8 mouse cellular contexts compared by ENCODE assay signal in genomic region chr5:113114264-113115225, GRCm38 (mm10). TPM values are rescaled to one million over a fixed set of nuclear protein-coding genes. Genes with fewer than 3 reads are reported as not detected.
DNase-seq lines count a peak whose midpoint lies in the region; ATAC-seq and TF ChIP-seq lines count a peak whose summit lies in the region.

No protein-coding gene starts in this region.

- H3K4me3 ChIP-seq in kidney, embryonic 15.5 days (replicated peaks): no peak overlapping the region
- H3K4me3 ChIP-seq in bone marrow, adult 2 months (replicated peaks; ENCODE audit: control insufficient read depth, low read depth, low read length): no peak overlapping the region
- no peak overlapping the region for H3K4me3 ChIP-seq in heart, embryonic 15.5 days

- no peak for DNase-seq in kidney, adult 8-10 months
- peak; percentile 39 for DNase-seq in lung, postnatal 36 days
- no peak for DNase-seq in adrenal gland, postnatal 14 days
- DNase-seq in spleen, postnatal 4 days (ENCODE audit: low spot score in 2 of 2): no peak
- DNase-seq in ovary, postnatal 14 days (ENCODE audit: low spot score): no peak

- no peak for ATAC-seq in kidney, embryonic 15.5 days (replicated peaks; ENCODE audit: low FRiP score)
- peak; percentile 82 for ATAC-seq in heart, embryonic 15.5 days (replicated peaks; ENCODE audit: insufficient number of reproducible peaks, insufficient read depth, low FRiP score, low read depth)

- 26% methylated on average over 20 of the region's 20 CpGs for WGBS in kidney, embryonic 15.5 days
- 10% methylated on average over 20 of the region's 20 CpGs for WGBS in bone marrow, adult 2 months
- 15% methylated on average over 20 of the region's 20 CpGs for WGBS in heart, embryonic 15.5 days

- peaks cover 77% of the 10 kb centered on the region for H3K4me1 ChIP-seq in kidney, embryonic 15.5 days
- peaks cover 14% of the 10 kb centered on the region for H3K4me1 ChIP-seq in bone marrow, adult 2 months (ENCODE audit: control insufficient read depth, insufficient read depth, low read length)
- peaks cover 86% of the 10 kb centered on the region for H3K4me1 ChIP-seq in heart, embryonic 15.5 days (replicated peaks)

- H3K27ac ChIP-seq in kidney, embryonic 15.5 days: peak overlapping the region; percentile 65
- peak overlapping the region; percentile 54 for H3K27ac ChIP-seq in bone marrow, adult 2 months (ENCODE audit: control insufficient read depth, insufficient read depth, low read depth, low read length, poor library complexity)
- H3K27ac ChIP-seq in heart, embryonic 15.5 days: peak overlapping the region; percentile 94

- H3K4me2 ChIP-seq in kidney, embryonic 15.5 days: no peak overlapping the region
- H3K4me2 ChIP-seq in heart, embryonic 15.5 days: peak overlapping the region; percentile 44

- H3K27me3 ChIP-seq in kidney, embryonic 15.5 days: no peaks in the 10 kb centered on the region
- no peaks in the 10 kb centered on the region for H3K27me3 ChIP-seq in heart, embryonic 15.5 days

- TF ChIP-seq POLR2A in bone marrow, adult 2 months (IDR thresholded peaks at IDR 0.05; ENCODE audit: borderline replicate concordance, control insufficient read depth, low read depth, low read length): no peak

- no peaks in the 10 kb centered on the region for H3K36me3 ChIP-seq in kidney, embryonic 15.5 days
- H3K36me3 ChIP-seq in heart, embryonic 15.5 days: no peaks in the 10 kb centered on the region

- no peak overlapping the region for H3K9ac ChIP-seq in kidney, embryonic 15.5 days
- peak overlapping the region; percentile 36; the same call in 1 of the 2 replicates for H3K9ac ChIP-seq in heart, embryonic 15.5 days

- no peaks in the 10 kb centered on the region for H3K9me3 ChIP-seq in kidney, embryonic 15.5 days (replicated peaks)
- H3K9me3 ChIP-seq in heart, embryonic 15.5 days (replicated peaks): no peaks in the 10 kb centered on the region

- no peak for TF ChIP-seq CTCF in bone marrow, adult 2 months (IDR thresholded peaks at IDR 0.05; ENCODE audit: control insufficient read depth, insufficient read depth, low read length)

RNA-seq across cellular contexts. Expression of gene Crybb3, which starts 33.2 kb away (rescaled TPM):
- 1.1 and 1.2 TPM in 2 replicates for polyA plus RNA-seq in kidney, embryonic 15.5 days (2015; fragmentation: Nextera tagmentation; extraction: Ambion mirVana)
- not detected in 2 replicates for polyA plus RNA-seq in bone marrow, adult 2 months (2011; ENCODE audit: insufficient read depth, insufficient read length, low replicate concordance, missing spikeins)
- polyA plus RNA-seq in heart, embryonic 15.5 days (2015; fragmentation: Nextera tagmentation; extraction: Ambion mirVana): 0.83 and 1.5 TPM in 2 replicates
- total RNA-seq in adrenal gland, postnatal 14 days (2021): 1.4 and 2.2 TPM in 2 replicates

RNA-seq across cellular contexts. Expression of gene Crybb2, which starts 44.6 kb away (rescaled TPM):
- polyA plus RNA-seq in kidney, embryonic 15.5 days (2015; fragmentation: Nextera tagmentation; extraction: Ambion mirVana): not detected in 2 replicates
- not detected in 2 replicates for polyA plus RNA-seq in bone marrow, adult 2 months (2011; ENCODE audit: insufficient read depth, insufficient read length, low replicate concordance, missing spikeins)
- polyA plus RNA-seq in heart, embryonic 15.5 days (2015; fragmentation: Nextera tagmentation; extraction: Ambion mirVana): not detected in 2 replicates
- not detected in 2 replicates for total RNA-seq in adrenal gland, postnatal 14 days (2021)
